Mouse (Mus musculus) bone marrow, adult 2 months (tissue): Measurements from ENCODE around the gene Pcbp1.

ENCODE experiments used
- CTCF ChIP-seq: fragments of 200-500 bp; IDR thresholded peaks from 2 replicates; pipeline ENCODE4 v1.5.1; 2011; ENCODE audit warnings: low read length, control low read depth; ENCODE audit not compliant: control insufficient read depth, insufficient read depth
- POLR2A ChIP-seq: fragments of 200-500 bp; IDR thresholded peaks from 2 replicates; pipeline ENCODE4 v1.6.1; 2011; ENCODE audit warnings: low read depth, mild to moderate bottlenecking, control low read depth, low read length, borderline replicate concordance; ENCODE audit not compliant: control insufficient read depth

GRCm38 (mm10) chr6:86543869-86544268 lies 17.7 kb upstream of the Pcbp1 start:
- TF ChIP-seq CTCF (no peak), POLR2A (no peak)
